Mouse (Mus musculus): ENCODE data around the gene Nucb2. TPM values are rescaled to one million over a fixed set of nuclear protein-coding genes. Genes with fewer than 3 reads are reported as not detected.

Gene Nucb2
- polyA plus RNA-seq (2012; rRNA removed): 8.0 and 8.3 TPM in 2 replicates

GRCm38 (mm10) chr7:116503879-116504817 lies at the start of gene Nucb2:
TSS of gene Nucb2 (plus strand) at chr7:116504369.
- WGBS: 1% methylated on average over 51 of the region's 51 CpGs
- TF ChIP-seq POLR2A (IDR thresholded peaks at IDR 0.05; ENCODE audit: borderline replicate concordance, insufficient read depth, low read length): peak; percentile 63; the same call in 1 of the 2 replicates
- peak; percentile 11; the same call in 1 of the 2 replicates for TF ChIP-seq CTCF (IDR thresholded peaks at IDR 0.05; ENCODE audit: borderline replicate concordance, insufficient read depth, low read depth, low read length)
- DNase-seq: peak; percentile 99
- no peaks in the 10 kb centered on the region for H3K4me1 ChIP-seq (ENCODE audit: control insufficient read depth, insufficient read depth, low read length)
- H3K27me3 ChIP-seq (ENCODE audit: control insufficient read depth, insufficient read depth, low read length): no peaks in the 10 kb centered on the region
- H3K4me3 ChIP-seq (replicated peaks; ENCODE audit: insufficient read depth, low read depth, low read length): peak within 1 kb of the TSS; percentile 86
- H3K27ac ChIP-seq (ENCODE audit: insufficient read depth, low read length): 0 out of 2 replicates have a peak within 1 kb of the TSS, but pooled peaks have one; percentile 8

- 80% methylated on average over 4 of the region's 4 CpGs for WGBS
- Histone ChIP-seq H3K27me3 (ENCODE audit: control insufficient read depth, insufficient read depth, low read length) (no peaks in the 10 kb centered on the region), H3K27ac (ENCODE audit: insufficient read depth, low read length) (no peak overlapping the region), H3K4me3 (replicated peaks; ENCODE audit: insufficient read depth, low read depth, low read length) (no peak overlapping the region), H3K4me1 (ENCODE audit: control insufficient read depth, insufficient read depth, low read length) (no peaks in the 10 kb centered on the region)
- no peak for DNase-seq
- TF ChIP-seq POLR2A (IDR thresholded peaks at IDR 0.05; ENCODE audit: borderline replicate concordance, insufficient read depth, low read length): no peak
These were observed 47.2 kb upstream of the Nucb2 start for GRCm38 (mm10) chr7:116456964-116457363.

- no peak overlapping the region for H3K27ac ChIP-seq (ENCODE audit: insufficient read depth, low read length)
- TF ChIP-seq POLR2A (IDR thresholded peaks at IDR 0.05; ENCODE audit: borderline replicate concordance, insufficient read depth, low read length) (no peak), CTCF (IDR thresholded peaks at IDR 0.05; ENCODE audit: borderline replicate concordance, insufficient read depth, low read depth, low read length) (no peak)
- WGBS: 64% methylated on average over 6 of the region's 6 CpGs
These were observed 46.8 kb upstream of the Nucb2 start for GRCm38 (mm10) chr7:116457391-116457790.

GRCm38 (mm10) chr7:116458985-116459441 lies 45.2 kb upstream of the Nucb2 start:
- Histone ChIP-seq H3K4me3 (replicated peaks; ENCODE audit: insufficient read depth, low read depth, low read length) (no peak overlapping the region), H3K4me1 (ENCODE audit: control insufficient read depth, insufficient read depth, low read length) (no peaks in the 10 kb centered on the region), H3K27me3 (ENCODE audit: control insufficient read depth, insufficient read depth, low read length) (no peaks in the 10 kb centered on the region), H3K27ac (ENCODE audit: insufficient read depth, low read length) (no peak overlapping the region)
- DNase-seq: no peak
- WGBS: 29% methylated on average over 3 of the region's 3 CpGs
- no peak for TF ChIP-seq POLR2A (IDR thresholded peaks at IDR 0.05; ENCODE audit: borderline replicate concordance, insufficient read depth, low read length)
- peak; percentile 45; the same call in 1 of the 2 replicates for TF ChIP-seq CTCF (IDR thresholded peaks at IDR 0.05; ENCODE audit: borderline replicate concordance, insufficient read depth, low read depth, low read length)

More at GRCm38 (mm10) chr7:116457391-116457790, 46.8 kb upstream of the Nucb2 start:
- H3K27me3 ChIP-seq (ENCODE audit: control insufficient read depth, insufficient read depth, low read length): no peaks in the 10 kb centered on the region
- H3K4me1 ChIP-seq (ENCODE audit: control insufficient read depth, insufficient read depth, low read length): no peaks in the 10 kb centered on the region
- no peak for DNase-seq
- no peak overlapping the region for H3K4me3 ChIP-seq (replicated peaks; ENCODE audit: insufficient read depth, low read depth, low read length)

GRCm38 (mm10) chr7:116462114-116462513 lies 42.1 kb upstream of the Nucb2 start:
- 64% methylated on average over 8 of the region's 8 CpGs for WGBS
- Histone ChIP-seq H3K4me3 (replicated peaks; ENCODE audit: insufficient read depth, low read depth, low read length) (no peak overlapping the region), H3K27me3 (ENCODE audit: control insufficient read depth, insufficient read depth, low read length) (no peaks in the 10 kb centered on the region), H3K4me1 (ENCODE audit: control insufficient read depth, insufficient read depth, low read length) (no peaks in the 10 kb centered on the region), H3K27ac (ENCODE audit: insufficient read depth, low read length) (no peak overlapping the region)
- DNase-seq: no peak
- no peak for TF ChIP-seq CTCF (IDR thresholded peaks at IDR 0.05; ENCODE audit: borderline replicate concordance, insufficient read depth, low read depth, low read length)
- no peak for TF ChIP-seq POLR2A (IDR thresholded peaks at IDR 0.05; ENCODE audit: borderline replicate concordance, insufficient read depth, low read length)

GRCm38 (mm10) chr7:116475836-116476235 lies 28.3 kb upstream of the Nucb2 start:
- no peaks in the 10 kb centered on the region for H3K4me1 ChIP-seq (ENCODE audit: control insufficient read depth, insufficient read depth, low read length)
- no peak overlapping the region for H3K27ac ChIP-seq (ENCODE audit: insufficient read depth, low read length)
- no peak overlapping the region for H3K4me3 ChIP-seq (replicated peaks; ENCODE audit: insufficient read depth, low read depth, low read length)
- H3K27me3 ChIP-seq (ENCODE audit: control insufficient read depth, insufficient read depth, low read length): no peaks in the 10 kb centered on the region
- no peak for DNase-seq
- no peak for TF ChIP-seq POLR2A (IDR thresholded peaks at IDR 0.05; ENCODE audit: borderline replicate concordance, insufficient read depth, low read length)

- WGBS: 86% methylated on average over 5 of the region's 5 CpGs
These were observed 27.9 kb upstream of the Nucb2 start for GRCm38 (mm10) chr7:116476264-116476663.

GRCm38 (mm10) chr7:116483106-116483505 lies 21.1 kb upstream of the Nucb2 start:
- Histone ChIP-seq H3K4me3 (replicated peaks; ENCODE audit: insufficient read depth, low read depth, low read length) (no peak overlapping the region), H3K27ac (ENCODE audit: insufficient read depth, low read length) (no peak overlapping the region), H3K4me1 (ENCODE audit: control insufficient read depth, insufficient read depth, low read length) (no peaks in the 10 kb centered on the region), H3K27me3 (ENCODE audit: control insufficient read depth, insufficient read depth, low read length) (no peaks in the 10 kb centered on the region)
- TF ChIP-seq POLR2A (IDR thresholded peaks at IDR 0.05; ENCODE audit: borderline replicate concordance, insufficient read depth, low read length) (no peak), CTCF (IDR thresholded peaks at IDR 0.05; ENCODE audit: borderline replicate concordance, insufficient read depth, low read depth, low read length) (no peak)
- whole genome bisulfite sequencing: 12% methylated on average over 1 of the region's 1 CpGs
- DNase-seq: peak in 1 of 2 experiments; percentile 10

More at GRCm38 (mm10) chr7:116476264-116476663, 27.9 kb upstream of the Nucb2 start:
- no peak for DNase-seq
- Histone ChIP-seq H3K27me3 (ENCODE audit: control insufficient read depth, insufficient read depth, low read length) (no peaks in the 10 kb centered on the region), H3K4me1 (ENCODE audit: control insufficient read depth, insufficient read depth, low read length) (no peaks in the 10 kb centered on the region), H3K4me3 (replicated peaks; ENCODE audit: insufficient read depth, low read depth, low read length) (no peak overlapping the region), H3K27ac (ENCODE audit: insufficient read depth, low read length) (no peak overlapping the region)
- TF ChIP-seq POLR2A (IDR thresholded peaks at IDR 0.05; ENCODE audit: borderline replicate concordance, insufficient read depth, low read length) (no peak), CTCF (IDR thresholded peaks at IDR 0.05; ENCODE audit: borderline replicate concordance, insufficient read depth, low read depth, low read length) (no peak)
